Mouse (Mus musculus) left cerebral cortex, postnatal 10 days (tissue): ENCODE results near the gene Atp8b4. TPM values are rescaled to one million over a fixed set of nuclear protein-coding genes. Genes with fewer than 3 reads are reported as not detected.

Source experiments
- DNase-seq, 2 experiments: peaks; one replicate each; pipeline ENCODE4 v3.0.0; 2021 to 2022; ENCODE audit warnings: low spot score in 2 of 2, mixed read lengths in 1 of 2; ENCODE audit errors: extremely low spot score in 1 of 2
- intact Hi-C: fragments of 180-260 bp; cut with DNase I; formaldehyde crosslinking; loops from one replicate; pipeline ENCODE4 v1.15.1; 2025
- total RNA-seq, 2 experiments: library from RNA; stranded (reverse); gene quantifications; 2 replicates each; pipeline ENCODE4 v1.2.3; 2021

Atp8b4 gene
- total RNA-seq, 2 experiments from 2014 or later, result not detected

DNA sequence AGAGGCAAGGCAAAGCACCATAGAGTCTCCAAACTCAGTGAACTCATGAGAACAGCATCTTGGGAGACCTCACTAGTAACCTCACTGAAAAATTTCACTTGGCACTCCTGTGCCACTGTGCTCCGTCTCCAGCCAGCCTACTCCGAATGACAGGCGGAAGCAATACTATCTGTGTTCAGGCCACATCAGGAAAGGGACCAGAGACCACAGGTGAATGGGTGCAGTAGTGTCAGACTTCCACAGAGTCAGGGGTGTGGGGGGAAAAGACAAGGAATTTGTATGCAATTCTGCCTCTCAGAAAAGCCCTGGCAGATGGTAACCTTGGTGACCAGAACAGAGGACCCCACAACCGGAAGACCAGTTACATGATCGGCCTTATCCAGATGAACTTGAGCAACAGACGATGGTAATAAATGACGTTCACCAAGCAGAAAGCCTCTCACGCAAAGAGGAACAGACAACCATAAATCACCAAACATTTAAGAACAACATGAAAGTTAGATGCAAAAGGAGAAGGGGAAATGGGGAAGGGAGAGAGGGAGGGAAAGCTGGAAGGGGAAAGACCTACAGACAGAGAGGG, 112.9 kb downstream of the Atp8b4 start:
- no peak for DNase-seq
- intact Hi-C loops, result no loop called here

GRCm38 (mm10) chr2:126386056-126386455, 114.4 kb downstream of the Atp8b4 start:
- DNase-seq, result no peak
- intact Hi-C loops, result no loop called here

DNA sequence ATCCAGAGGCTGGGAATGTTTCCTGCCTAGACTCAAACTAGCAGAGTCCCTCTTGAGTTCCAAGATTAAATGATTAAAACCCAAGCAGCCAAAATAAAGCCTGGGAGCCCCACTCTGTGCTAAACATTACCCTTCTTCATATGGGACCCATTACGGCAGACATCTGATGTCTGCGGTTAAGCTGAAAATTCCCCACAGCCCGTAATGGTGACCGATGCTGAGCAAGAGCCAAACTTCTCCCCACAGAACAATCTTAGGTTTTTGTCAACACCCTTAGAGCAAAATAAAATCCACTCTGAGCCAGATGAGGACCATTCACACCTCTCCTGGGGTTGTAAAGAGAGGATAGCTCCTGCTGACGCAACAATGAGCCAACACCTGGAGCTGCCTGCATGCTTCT, 120.2 kb downstream of the Atp8b4 start:
- DNase-seq, result no peak
- intact Hi-C loops, result no loop called here

DNA sequence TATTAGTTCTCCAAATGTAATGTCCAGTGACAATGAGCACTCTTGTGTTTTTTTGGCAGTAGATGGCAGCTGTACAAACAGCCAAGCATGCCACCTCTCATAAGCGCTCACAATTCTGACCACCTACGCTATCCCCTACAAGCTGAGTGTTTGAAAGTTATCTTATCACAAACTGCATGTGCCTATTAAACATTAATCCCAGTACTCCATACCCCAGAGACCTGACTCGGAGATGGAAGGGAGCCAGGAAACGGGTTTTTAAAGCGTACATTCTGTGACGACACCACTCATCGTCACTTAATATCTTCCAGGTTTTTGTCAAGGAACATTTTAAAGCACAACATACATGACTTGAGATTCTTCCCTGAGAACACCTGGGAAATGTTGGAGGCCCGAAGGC, 128.8 kb downstream of the Atp8b4 start:
- DNase-seq, result no peak
- intact Hi-C loops, result no loop called here

GRCm38 (mm10) chr2:126369815-126370214, 130.7 kb downstream of the Atp8b4 start:
- intact Hi-C loops, result loop anchor here (10.0 kb wide), 1 partner anchor 335 kb away; the partner anchor contains the start of gene Fgf7
- DNase-seq, result no peak

DNA sequence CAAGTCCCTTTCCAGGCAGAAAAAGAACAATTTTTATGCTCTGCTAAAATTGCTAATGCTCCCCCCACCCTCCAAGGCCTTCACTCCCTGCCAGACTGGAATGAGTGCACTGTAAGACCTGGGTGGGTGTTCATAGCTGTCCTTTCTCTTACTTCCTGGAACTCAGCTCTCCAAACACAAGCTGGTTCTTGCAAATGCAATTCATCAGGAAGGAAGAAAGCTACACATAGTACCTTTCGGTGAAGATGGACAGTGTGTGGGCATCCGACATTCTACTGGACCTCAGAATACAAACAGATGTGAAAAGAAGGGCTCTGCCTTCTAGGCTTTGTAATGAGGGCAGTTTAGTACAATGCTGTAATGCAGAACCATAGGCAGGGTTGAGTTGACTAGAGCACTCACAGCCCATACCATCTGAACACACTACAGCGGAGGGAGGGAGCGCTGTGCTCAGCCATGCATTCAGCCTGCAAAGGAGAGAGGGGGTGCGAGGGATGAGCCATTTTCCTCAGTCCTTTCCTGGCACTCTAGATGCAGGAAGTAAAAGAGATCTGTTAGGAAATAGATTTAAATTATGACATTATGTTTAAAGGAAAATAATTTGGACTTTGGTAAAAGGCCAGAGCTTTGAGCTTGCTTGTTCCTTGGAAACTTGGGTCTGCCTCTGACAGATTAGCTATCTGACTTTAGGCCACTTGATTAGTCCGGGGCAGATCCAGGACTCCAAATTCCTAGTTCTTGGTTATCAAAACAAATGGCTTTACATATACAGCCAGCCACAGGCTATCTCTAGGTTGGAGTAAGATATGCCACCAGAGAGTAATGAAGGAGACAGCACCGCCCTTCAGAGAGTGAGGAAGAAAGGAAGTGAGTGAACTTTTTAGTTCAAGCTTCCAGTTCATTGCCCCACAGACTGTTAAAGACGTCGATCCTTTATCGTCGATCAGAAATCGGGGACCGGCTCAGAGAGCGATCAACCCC, 136.4 kb downstream of the Atp8b4 start:
- intact Hi-C loops, result loop anchor here (10.0 kb wide), 1 partner anchor 329 kb away; the partner anchor contains the start of gene Fgf7
- no peak for DNase-seq

- DNase-seq, result peak; percentile 60 to 75
- intact Hi-C loops, result loop anchor here (10.0 kb wide), 1 partner anchor 328 kb away; the partner anchor contains the start of gene Fgf7
Measured at GRCm38 (mm10) chr2:126363050-126363744, 137.3 kb downstream of the Atp8b4 start.

DNA sequence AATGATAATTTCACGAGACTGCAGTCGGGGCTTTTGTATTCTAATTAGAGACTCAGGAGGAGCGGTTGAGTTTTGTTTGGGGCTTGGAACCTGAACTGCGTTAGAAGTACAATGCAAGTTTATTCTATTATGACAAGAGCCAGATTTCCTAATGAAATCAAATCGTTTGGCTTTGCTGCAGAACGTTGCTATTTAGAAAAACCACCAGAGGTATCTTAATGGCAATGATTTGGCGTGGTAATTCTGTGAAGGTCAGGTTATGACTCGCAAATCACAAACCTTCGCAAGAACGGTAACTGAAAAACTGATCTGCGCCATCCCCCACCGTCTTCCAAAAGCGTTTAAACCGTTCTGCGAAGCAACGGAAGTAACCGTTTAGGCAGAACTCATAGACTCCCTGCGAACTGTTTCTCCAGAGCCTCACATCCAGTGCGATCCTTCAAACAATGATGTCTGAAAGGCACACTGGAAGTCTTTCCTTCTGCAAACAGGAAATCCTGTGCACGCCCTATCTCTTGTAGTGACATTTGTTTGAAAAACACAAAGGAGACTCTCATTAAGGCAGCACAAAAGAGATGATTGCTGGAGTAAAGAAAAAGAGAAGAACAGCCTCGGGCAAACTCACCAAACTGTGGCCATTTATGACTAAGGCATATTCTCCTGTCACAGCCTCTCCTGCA, 139.2 kb downstream of the Atp8b4 start:
- intact Hi-C loops, result loop anchor here (10.0 kb wide), 1 partner anchor 326 kb away; the partner anchor contains the start of gene Fgf7
- no peak for DNase-seq

DNA sequence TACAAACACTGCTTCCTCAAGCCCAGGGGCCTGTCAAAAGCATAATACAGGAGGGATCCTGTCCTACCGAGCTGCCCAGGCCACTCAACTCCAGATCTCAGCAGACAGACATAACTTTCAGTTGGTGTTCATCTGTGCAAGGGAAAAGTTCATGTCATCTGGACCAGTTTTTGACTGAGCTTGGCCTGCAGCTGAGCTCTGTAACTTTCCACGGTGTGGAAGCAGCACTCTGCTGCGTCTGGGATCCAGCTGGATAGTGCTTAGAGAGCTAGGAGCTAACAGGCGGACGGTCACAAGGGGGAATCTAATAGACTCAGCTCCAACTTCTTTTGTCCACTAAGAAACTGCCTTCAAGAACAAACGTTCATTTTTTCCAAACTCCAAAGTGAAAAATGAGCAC, 139.8 kb downstream of the Atp8b4 start:
- no peak for DNase-seq
- intact Hi-C loops, result loop anchor here (10.0 kb wide), 1 partner anchor 326 kb away; the partner anchor contains the start of gene Fgf7

DNA sequence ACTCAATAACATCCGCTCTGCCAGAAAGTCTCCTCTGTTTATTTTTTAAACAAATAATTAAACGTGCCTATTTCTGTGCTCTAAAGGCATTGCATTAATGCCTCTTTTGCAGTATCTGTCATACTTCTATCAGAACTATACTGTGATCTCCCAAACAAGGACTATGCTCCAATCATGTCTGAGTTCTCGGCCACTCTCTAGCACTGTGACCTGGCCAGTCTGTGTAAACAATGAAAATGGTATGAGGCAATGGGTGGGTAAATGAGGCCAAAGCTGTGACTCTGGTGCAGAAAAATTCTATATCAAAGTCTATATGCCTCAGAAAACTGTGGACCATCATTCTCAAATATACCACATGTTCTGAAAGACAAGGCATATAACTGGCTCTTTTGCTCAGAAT, 140.5 kb downstream of the Atp8b4 start:
- no peak for DNase-seq
- intact Hi-C loops, result loop anchor here (10.0 kb wide), 1 partner anchor 325 kb away; the partner anchor contains the start of gene Fgf7

- no peak for DNase-seq
- intact Hi-C loops, result no loop called here
Measured at GRCm38 (mm10) chr2:126359278-126359677, 141.2 kb downstream of the Atp8b4 start.

- intact Hi-C loops, result no loop called here
- DNase-seq, result no peak
Measured at GRCm38 (mm10) chr2:126358741-126359140, 141.7 kb downstream of the Atp8b4 start.

DNA sequence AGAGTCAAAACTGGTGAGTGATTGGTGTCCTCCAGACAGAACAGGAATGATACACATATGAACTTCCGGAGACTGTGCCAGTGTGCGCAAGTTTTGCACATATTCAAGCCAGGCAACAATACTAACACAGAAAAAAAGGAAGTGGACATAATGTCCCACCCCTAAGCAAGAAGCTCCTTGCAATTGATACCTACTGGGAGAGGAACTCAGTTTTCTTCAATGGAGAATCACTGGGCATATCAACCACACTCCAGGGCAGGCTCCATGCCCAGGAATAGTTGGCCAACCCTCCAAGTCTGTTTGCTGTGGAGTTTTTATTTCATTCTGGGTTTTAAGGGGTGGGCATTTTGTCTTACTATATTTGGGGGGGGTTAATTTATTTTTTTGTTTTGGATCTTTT, 145.2 kb downstream of the Atp8b4 start:
- intact Hi-C loops, result no loop called here
- no peak for DNase-seq

GRCm38 (mm10) chr2:126351811-126352210, 148.7 kb downstream of the Atp8b4 start:
- no peak for DNase-seq
- intact Hi-C loops, result no loop called here

- intact Hi-C loops, result no loop called here
Measured at GRCm38 (mm10) chr2:126343026-126343593, 157.4 kb downstream of the Atp8b4 start.

DNA sequence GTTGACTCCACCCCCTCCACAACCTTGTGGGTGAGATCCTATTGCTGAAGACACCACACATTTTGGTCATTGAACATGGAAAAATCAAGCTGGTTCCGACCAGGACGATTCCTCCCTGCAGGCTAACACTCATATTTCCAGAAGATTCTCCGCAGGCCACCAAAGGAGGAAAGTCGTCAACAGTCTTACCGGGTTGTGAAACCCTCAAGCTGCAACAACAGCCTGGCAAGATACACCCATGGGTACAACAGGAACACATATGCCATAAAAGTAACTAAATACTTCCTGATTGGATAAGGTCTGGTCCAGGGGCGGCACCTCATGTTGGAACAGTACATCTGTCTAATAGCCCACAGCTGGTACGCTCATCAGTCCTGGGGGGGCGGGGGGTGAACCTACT, 159.0 kb downstream of the Atp8b4 start:
- intact Hi-C loops, result no loop called here
- DNase-seq, result no peak

More at GRCm38 (mm10) chr2:126343026-126343593, 157.4 kb downstream of the Atp8b4 start:
- no peak for DNase-seq

- no peak for DNase-seq
- intact Hi-C loops, result no loop called here
Measured at GRCm38 (mm10) chr2:126340201-126340600, 160.3 kb downstream of the Atp8b4 start.

DNA sequence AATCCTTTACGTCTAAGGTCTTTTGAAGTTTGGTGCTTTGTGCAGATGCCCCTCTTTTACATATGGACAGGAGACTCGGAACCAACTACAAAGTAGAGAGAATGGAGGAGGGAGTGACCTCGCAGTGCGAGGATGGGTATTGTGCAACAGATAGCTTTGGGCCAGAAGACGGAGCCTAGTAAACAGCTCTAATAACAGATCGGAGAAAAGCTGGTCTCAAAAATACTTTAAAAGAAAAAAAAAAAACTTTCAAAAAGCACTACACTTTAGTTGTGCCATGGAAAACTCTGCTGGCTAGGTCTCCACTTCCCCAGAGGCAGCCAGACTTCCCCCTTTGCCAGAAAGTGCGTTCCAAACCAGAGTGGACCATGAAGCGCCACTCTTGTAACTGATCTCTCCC, 161.0 kb downstream of the Atp8b4 start:
- intact Hi-C loops, result no loop called here

More for the DNA sequence above, 161.0 kb downstream of the Atp8b4 start:
- DNase-seq, result no peak
